Mouse (Mus musculus) liver, adult 2 months (tissue): ENCODE measurements around the gene Kctd20.

ENCODE experiments used
- CTCF ChIP-seq: fragments of 200-500 bp; IDR thresholded peaks from 2 replicates; pipeline ENCODE4 v1.5.1; 2011; ENCODE audit warnings: low read depth, low read length, control low read depth
- POLR2A ChIP-seq: fragments of 200-500 bp; IDR thresholded peaks from 2 replicates; pipeline ENCODE4 v1.6.1; 2011; ENCODE audit warnings: low read length, control low read depth; ENCODE audit not compliant: insufficient read depth; ENCODE audit errors: extremely low read depth

DNA sequence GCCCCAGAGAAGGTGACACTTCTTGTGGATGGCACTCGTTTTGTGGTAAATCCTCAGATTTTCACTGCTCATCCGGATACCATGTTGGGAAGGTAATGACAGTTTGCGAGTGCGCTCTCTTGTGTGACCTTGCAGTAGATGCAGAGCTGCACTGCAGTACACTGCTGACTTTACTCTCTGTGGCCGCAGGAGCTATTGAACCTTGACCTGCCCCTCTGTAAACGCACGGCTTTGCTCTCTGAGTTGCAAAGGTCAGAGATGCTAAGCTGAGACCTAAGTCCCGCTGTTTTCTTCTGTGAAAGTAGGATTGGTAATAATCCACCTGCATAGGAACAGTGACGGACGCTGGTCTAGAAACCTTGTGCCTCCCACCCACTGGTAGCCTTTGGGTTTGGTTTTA is 9.8 kb downstream of the Kctd20 start:
- TF ChIP-seq POLR2A, result no peak
- TF ChIP-seq CTCF, result no peak
